Mouse (Mus musculus): Measurements from ENCODE around the gene Trpm5.

Gene Trpm5

DNA sequence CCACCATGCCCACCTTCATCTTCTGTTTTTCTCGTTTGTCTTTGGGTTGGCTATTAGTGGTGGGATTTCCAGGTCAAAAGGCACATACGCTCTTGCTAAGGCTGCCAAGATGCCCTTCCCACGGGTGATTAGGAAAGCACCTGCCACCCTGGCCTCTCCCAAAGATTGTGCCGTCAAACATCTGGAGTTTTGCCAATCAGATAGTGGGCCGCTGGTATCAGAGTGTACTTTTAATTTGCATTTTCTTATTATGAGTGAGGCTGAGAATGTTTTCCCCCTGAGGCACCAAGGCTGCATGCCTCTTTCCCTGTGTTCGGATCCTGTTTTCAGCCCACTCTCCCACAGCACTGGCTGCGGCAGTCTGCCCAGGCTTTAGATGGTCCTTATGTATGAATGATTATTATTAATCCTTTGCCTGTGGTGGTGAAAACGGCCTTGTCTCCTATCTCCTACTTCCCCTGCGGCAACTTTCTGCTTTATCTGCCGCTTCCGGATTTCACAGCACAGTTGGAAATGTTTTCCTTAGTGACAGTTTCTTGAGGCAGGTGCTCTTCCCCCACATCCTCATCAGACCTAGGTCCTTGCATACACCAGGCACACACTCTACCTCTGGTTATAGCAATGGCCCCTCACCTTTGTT lies 10.9 kb upstream of the Trpm5 start:
- DNase-seq, result peak; percentile 41 to 67

DNA sequence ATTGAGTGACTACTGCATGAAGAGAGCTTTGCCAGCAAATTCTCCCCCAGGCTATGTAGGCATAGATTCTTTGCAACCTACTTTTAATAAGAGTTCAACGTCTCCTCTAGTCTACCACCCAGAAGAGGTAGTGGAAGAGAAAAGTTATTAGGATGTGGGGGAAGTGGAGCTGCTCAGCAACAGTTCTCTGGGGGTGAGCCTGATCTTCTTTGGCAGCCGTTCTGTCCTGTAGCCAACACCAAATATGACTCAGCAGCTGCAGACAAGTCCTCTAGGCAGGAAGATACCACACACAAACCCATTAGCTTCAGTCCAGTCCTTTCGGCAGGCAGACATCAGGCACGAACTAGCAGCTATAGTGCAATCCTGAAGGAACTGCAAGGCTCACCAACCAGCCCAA lies 6.3 kb upstream of the Trpm5 start:
- DNase-seq, result no peak

DNA sequence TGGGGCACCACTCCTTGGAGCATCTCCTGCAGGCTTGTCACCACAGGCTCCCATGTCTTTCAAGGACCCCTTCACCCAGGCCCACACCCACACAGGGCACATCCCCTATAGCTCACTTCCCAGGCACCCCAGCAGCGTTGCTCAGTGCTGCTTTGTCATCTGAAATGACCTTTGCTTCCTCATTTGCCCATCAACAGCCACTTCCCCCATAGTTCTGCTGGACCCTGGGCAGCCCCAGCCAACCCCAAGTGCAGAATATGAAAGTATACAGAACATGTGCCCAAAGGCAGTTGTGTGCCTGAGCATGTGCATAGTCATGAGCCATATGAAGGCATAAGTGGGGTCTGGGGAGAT lies 1.1 kb upstream of the Trpm5 start:
- no peak for DNase-seq

DNA sequence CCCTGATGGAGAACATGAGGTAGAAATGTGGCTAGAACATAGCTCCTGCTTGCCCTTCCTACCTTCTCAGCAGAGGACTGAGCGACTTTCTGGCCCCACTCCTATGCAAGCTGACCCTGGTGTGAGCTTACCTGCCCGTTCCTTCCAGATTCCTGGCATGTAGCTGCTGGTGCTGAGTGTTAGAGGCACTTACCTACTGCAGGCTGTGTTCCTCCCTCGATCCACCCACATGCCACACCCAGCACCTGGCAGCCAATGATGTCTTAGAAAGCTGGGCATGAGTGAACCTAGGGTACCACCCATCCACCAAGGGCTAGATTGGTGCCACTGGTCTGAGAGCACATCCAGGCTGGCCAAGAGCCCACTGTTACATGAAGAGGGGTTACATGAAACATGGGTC lies 595 bp downstream of the Trpm5 start:
- DNase-seq, result no peak

DNA sequence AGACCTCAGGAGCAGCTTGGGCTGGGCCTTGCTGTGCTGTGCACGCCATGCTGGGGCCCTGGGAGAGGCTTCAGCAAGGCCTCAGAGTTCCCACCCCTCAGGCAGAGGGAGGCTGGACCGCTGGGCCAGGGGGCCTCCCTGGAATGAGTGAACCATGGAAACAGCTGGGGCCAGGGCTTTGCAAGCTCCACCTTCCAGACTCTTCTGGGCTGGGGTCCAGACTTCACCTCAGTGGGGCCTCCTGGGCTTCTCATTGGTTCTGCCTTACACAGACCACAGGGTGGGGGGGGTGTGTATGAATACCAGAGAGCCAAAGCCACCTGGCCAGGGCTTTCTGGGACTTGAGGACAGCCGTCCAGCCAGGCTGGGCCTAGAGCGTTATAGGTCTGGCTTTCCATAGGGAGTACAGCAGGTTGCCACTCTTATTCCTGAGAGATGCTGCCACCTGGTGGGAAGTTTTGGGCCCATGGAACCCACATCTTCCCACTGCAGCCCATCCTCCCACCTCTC lies 7.3 kb downstream of the Trpm5 start:
- DNase-seq, result peak; percentile 48 to 63

DNA sequence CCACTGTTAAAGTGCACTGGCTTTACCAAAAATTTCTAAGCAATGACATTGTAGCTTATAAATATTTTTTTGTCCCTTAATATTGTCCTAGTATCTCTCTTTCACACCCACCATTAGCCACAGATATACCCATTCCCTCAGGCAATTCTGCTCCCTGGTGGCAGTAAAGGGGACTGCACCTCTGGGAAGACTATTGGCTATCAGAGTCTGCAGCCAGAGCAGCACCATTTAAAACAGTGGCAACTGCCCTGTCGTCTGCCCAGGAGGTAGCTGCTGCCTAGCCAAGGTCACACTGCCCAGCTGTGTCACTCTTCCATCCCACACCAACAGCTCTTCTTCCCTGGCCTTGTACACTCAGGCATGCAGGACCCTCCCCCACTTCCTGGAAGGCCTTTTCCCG lies 8.1 kb downstream of the Trpm5 start:
- peak in 1 of 2 experiments; percentile 70 for DNase-seq

DNA sequence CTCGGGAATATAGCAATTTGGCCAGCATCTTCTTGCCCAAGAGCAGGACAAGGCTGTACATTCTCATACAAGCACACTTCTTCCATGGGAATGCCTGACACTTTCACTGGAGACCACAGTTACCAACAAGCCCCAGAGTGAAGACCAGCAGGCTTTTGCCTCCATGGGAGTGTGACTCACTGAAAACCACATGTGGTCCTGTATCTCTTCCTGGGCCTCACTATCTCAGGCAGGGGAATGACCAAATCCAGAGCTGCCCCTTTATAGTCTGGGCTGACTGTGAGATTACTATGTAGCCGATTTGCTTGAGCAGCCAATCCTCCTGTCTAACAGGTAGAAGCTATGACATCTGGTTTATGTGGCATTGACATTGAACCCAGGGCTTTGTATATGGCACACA lies 10.7 kb downstream of the Trpm5 start:
- DNase-seq, result no peak

DNA sequence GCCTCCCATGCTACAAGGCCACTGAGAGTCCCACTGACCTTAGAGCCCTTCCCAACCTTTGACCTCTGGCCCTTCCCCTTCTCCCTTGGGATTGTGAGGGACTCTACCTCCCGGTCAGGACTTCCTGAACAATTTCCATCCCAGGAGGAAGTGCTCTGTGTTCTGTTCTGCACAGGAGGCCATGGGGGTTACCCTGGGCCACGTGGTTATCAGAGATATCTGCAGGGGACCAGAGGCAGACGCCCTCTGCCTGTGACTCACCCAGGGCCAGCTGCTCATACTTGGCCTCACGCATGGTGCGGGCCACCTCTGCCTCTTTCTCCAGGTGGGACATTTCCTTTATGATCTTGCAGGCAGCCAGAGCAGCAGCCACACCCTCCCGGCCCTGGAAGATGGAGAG lies 12.4 kb downstream of the Trpm5 start:
- no peak for DNase-seq

DNA sequence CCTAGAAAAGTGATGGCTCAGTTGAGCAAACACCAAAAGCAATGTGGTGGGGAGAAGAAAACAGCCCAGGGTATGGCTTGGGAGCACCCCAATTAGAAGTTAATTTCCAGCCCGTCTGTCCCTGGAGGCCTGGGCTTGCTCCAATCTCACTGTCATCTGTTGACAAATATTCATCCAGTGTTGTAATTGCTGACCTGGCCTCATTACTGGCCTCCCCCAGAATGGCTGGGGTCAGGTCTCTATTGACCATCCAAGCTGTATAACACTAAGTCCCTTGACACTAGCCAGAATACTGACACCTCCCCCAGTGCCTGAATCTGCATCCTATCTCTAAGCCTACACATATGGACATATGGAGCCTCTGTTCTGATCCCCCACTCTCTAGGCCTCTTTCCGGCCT lies 17.1 kb downstream of the Trpm5 start:
- DNase-seq, result no peak

DNA sequence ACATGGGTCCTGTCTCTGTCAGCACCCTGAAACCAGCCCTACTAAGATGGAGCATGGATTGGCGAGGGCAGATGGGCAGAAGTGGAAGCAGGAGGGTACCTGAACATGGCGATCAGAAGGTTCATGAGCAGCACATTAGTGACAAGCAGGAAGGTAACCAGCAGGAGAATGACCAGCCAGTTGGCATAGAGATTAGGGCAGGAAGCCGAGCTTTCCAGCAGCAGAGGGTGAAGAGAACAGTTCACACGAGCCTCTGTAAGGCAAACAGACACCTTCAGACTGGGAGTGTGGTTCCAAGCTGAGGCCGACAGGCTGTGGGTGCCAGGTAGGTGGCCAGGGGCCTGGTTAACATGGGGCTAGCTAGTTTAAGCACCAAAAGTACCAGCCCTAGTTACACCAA lies 19.0 kb downstream of the Trpm5 start:
- no peak for DNase-seq

DNA sequence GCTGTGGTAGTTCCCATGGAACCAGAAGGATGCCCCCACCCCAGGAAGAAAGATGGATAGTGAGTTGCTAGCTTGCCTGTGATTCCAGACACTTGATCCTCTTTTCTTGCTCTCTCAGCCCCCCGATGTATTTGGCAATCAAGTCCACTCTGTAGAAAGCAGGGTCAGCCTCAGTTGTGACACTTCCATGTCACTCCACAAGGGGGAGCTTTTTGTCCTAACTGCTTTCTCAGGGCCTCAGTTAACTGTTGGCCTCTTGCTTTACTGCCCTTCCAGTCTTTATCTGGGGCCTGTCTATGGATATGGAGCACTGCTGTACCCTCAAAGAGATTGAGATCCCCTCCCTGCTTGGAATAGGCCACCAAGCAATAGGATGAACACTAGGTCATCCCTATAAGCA lies 21.4 kb downstream of the Trpm5 start:
- no peak for DNase-seq

DNA sequence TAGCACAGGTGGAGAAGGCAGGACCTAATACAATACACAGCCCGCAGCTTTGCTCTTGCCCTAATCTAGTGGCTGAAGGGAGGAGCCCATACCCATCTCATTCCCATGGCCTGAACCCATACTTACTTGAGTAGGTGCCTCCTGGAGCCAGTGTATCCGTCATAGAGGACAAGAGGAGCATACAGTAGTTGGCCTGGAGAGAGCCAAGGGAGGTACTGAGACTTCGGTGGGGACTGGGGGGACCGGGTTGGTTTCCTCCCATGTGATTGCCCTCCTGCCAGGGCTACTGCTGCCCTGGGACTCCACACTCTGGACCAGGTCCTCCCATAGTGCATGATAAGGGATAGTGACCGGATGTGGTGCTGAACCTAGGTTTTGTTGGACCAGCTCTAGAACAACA lies 21.8 kb downstream of the Trpm5 start:
- no peak for DNase-seq

DNA sequence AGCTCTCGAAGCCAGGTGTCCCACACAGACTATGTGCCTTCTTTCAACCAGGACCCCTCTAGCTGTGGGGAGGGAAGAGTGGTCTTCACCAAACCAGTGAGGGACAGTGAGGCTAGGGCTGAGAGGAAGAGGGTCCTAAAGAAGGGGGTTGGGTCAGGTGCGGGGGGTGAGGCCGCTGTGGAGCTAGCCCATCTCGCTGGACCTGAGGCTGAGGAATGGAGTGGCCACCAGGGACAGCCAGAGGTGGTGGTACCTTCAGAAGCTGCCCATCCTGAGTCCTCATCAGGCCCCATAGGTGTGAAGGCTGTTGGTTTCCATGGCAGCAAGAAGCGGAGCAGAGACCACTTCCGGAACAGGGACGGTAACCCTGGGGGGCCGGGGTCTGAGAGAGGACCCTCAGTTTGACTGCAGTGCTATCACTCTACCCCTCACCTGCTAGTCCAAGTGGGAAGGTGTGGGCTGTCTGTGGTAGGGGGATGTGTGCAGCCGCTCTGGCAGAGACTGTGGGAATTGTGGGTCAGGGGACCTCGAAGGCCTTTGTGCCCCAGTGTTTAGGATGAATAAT lies 23.9 kb downstream of the Trpm5 start:
- DNase-seq, result no peak

DNA sequence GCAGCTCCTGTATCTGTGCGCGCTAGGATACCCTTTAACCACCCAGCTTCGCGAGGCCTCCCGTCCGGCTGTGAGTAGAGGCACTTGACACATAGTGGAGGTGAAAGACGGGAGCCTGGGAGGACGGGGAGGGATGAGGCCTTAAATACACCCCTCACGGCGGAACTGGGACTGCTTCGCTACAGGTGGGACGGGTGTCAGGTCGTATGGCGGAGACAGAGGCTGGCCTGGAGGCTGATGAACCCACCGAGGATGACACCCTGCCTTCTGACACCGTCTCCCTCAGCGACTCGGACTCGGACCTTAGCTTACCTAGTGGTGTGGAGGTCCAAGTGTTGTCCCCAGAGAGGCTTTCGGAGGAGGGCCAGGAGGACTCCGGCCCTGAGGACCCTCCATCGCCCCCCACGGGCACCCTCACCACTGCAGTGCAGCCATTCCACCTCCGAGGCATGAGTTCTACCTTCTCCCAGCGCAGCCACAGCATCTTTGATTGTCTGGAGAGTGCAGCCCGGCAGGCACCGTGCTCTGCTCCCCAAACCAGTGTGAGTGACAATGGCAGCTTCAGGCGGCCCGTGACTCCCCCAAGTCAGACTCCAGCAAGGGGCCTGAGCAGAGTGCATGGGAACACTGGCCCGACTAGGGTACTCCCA lies 24.6 kb downstream of the Trpm5 start:
- DNase-seq, result no peak

DNA sequence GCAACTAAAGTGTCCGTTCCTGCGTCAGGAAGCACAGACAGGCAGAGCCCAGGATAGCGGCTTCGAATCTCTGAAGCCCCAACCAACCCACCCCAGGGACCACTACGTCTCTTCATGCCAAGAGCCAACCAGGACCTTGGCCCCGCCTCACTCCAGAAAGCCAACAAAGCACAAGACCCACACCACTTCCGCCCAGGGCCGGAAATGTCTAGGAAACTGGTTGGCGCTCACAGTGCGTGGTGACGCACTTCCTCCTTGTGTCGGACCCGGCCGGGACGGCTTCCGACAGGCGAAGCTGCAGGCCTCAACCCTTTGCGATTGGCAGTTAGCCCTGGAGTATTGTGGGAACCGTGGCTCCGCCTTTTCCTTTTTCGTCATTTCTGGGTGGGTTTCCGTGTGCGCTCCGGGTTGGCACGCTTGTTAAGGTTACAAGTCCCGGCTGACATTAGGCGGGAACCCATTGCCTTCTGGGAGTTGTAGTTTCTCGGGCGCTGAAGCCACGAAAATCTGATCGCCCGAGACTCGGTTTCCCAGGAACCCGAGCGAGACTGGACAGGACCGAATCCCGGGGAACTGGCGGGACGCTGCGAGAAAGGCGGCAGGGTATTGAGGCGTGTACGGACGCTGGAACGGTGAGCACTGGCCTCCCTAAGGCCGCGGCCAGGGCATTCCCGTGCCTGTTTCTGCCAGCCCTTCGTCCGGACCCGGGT lies 25.4 kb downstream of the Trpm5 start, which contains the start of gene Tssc4:
Gene Tssc4 (plus strand): TSS at position 368 of the 710 bp plus-strand sequence.
- DNase-seq, result peak; percentile 98 to 100

DNA sequence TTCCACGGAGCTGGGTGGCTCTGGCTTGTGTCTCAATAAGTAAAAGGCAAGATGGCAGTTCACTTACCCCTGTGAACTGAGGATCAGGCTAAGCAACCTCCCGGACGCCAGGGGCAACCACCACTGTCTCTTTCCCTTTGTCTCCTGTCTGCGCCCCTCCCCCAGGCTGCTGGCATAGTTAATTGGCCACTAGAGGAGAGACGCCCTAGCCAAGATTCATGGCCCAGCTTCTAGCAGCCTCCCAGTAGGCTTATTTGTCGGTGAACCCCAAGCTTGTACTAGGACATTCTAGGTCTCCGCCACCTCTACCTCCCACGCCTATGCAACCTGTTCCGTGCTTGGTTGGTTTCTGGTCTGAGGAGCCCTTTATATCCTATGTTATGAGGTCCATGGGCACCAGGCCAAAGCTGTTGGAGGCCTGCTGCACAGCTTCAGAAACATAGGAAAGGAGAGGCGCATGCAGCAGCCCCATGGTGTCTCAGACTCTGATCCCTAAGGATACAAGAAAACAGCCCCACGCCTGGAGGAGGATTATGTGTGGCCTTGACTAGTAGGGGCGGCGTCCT lies 26.0 kb downstream of the Trpm5 start:
- peak; percentile 61 to 63 for DNase-seq

DNA sequence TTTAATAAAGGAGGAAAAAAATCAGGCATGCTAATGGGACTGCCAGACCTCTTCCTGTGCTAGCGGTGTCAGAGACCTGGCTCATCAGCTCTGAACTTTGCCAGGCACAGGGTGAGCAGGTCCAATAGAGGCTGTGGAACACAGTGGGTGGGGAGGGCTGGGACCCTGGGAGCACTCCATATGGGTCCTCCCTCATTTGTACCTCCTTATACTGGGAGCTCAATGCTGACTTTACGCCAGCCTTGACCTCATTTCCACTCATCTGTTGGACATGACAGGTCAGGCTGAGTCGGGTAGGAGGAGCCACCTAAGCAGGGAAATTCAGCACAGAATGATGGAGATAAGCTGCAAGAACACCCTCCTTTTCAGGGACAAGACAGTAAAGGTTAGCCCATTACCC lies 26.5 kb downstream of the Trpm5 start:
- DNase-seq, result no peak

DNA sequence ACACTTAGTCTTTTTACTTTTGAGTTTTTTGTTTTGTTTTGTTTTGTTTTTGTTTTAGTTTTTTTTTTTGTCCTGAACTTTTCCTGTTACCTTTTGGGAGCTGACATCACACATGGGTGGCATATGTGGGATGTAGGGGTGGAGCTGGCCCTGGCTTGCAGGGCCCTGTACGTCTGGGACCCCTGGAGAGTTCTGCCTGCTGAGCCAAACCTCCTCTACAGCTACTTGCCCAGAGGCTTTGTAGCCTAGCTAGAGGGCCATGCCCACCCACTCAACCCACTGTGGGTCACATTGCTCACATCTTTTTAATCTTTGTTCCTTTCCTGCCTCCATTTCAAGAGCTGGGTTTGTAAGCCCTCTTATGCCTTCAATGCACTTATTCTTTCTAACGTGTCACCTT lies 27.0 kb downstream of the Trpm5 start:
- no peak for DNase-seq

DNA sequence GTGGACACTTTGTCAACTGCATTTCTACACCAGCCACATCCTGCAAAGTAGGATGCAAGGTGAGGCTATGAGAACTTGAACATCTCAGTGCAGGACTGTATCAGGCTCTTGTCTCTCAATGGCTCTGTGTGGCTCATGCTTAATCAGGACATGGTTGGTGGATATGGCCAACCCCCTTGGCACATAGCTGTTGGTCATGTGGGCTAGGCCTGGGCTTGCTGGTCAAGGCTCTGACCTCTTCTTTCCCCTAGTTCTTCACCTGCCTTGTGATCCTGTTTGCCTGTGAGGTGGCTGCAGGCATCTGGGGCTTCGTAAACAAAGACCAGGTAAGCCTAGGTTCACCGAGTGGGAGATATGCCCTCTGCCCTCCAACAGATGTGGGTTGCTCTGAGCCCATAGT lies 28.8 kb downstream of the Trpm5 start:
- DNase-seq, result no peak

DNA sequence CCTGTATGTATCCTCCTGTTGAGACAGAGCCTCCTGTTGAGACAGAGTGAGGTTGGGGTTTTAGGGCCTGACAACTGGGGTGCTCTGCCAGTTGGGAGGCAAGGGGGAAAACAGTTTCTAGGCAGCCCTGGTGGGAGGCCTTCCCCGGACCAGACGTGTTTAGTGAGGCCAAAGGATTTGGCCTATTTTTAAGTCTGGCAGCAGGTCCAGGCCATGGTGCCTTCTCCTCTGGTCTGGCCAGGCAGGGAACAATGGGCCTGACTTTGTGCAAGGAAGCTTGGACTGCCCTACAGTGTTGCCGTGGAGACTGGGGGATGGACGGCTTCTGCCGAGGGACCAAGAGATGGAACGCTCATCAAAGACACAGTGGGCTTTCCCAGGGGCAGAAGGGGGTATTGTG lies 30.2 kb downstream of the Trpm5 start:
- no peak for DNase-seq

DNA sequence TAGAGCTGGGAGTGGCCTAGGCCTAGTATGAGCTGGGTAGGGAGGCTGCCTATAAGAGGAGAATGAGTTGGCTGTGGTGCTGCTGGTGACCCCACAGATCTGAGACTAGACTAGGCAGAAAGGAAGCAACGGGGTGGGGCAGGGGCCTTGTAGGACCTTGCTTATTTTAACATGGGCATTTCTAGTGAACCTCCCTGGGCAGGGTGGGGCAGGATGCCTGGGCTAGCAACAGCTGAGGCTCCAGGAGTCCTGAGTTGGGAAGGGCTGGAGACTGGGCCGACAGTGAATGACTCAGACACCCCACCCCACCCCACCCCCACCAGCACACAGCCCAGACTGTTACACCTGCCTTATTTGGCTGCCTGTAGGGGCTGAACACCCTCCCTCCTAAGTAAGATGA lies 31.7 kb downstream of the Trpm5 start:
- DNase-seq, result no peak

DNA sequence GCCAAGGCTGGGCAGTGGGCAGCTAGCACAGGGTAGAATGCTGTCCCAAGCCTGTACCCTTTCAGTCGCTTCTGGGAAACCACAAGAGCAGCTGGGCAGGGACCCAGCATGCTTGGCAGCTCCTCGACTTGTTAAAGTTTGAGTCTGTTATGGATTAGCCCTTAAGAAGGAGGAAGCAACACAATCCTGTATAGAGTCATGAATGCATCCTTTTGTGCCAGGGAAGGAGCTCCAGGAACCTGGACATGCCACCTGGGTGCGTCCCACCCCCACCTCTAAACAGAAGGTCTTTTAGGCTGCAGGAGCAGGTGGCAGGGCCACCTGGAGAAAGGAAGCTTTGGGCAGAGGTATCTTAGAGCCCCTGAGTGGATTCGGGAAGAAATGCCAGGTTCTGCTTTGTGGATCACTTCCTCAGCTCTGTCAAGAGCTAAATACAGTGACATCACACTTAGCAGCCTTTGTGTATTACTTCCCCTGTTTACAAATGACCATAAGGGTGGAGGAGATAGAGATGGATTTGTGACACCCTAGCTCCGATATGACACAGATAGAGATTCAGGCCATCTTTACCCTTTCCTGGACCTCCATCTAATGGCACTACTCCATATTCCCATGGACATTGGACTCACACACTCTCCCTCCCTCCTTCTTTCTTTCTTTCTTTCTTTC lies 35.1 kb downstream of the Trpm5 start:
- DNase-seq, result no peak

DNA sequence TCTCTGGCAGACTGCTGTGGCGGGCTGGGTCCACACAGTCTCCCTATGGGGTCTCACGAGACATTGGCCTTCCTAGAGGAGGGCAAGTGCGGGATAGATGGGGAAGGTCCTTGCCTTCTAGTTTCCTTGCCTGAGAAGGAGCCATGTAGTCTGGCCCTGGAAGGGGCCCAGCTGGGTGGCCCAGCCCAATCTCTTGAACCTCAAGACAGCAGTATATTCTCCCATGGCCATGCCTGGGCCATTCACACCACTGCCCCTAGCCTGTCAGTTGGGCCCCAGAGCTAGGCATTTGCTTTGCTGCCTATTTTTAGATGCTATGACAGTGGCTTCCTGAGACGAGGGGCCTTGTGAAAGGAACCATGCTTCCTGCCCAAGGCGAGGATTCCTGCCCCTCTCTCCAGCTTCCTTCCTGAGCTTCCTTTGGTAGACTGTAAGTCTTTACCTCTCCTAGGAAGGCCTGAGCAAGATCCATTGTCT lies 36.2 kb downstream of the Trpm5 start:
- peak; percentile 49 to 63 for DNase-seq

All from kidney, adult 8-10 months (tissue).